Mouse (Mus musculus) NIH3T3 (cell line): Measurements from ENCODE around the gene Rpl41.
A peak's percentile ranks its signal among the peaks of the same experiment; 100 is the strongest.
"Not testable (repeated sequence)": the region's sequence is repeated elsewhere in the genome, so short reads cannot be mapped to it uniquely, and the experiment has no call there.

Experiments used
- DNase-seq: peaks from one replicate; pipeline ENCODE4 v3.0.0-alpha.2; 2012; ENCODE audit warnings: low read depth

Rpl41 gene

DNA sequence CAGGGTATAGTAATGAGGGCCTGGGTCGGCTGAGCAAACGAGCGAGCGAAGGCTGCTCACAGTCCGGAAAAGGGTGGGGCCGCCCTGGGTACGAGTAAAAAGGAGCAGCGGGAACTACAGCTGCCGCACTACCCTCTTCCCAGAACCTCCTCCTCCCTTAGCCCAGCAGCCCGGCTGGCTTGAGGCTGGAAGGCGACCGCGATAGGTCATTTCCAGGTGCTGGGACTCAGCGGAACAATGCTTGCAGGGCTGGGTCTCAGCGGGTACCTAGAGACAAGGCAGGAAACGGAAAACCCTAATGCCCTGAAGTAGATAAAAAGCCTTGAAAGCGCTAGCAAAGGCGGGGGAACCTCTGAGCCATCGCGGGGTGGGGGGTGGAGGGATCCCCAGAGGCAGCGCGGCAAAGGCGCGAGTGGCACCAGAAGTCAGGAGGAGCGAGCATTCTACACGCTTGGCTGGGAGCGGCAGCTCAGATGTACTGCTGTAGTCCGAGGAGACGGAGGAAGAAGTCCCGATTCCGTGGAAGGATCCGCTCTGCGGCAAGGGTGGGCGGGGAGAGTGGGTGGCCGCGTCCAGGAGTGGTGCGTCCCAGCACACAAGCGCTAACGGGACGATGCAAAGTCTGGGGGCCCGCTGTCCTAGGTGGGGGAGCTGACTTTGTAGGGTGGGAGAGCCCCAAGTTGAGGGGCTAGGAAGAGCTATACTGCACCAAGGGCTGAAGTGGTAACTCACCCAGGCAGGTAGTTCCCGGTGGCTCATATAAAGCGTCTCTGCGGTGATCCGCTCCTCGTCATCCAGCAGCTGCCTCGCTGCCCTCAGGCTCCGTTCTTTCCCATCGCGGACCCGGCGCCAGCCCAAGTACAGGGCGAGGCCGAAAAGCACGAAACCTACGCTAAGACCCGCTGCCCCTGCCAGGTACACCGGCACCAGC lies 24.1 kb downstream of the Rpl41 start:
- DNase-seq = peak; percentile 76

- peak; percentile 24 for DNase-seq
Observed at GRCm38 (mm10) chr10:128524111-128524731, 24.9 kb downstream of the Rpl41 start.

DNA sequence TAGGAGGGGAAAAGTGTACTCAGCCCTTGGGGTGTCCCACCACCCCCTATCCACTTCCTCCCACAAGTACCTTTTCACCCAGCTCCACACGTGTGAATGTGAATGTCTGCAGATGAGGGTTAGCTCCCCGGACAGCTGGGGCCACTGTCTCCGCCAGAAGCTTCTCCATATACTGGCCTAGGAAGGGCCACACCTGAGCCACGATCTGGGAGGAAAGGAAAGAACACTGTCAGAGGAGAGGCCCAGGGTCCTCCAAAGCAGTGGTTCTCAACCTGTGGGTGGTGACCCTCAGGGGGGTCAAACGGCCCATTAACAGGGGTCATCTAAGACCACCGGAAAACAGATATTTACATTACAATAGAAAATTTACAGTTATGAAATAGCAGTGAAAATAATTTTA lies 26.8 kb downstream of the Rpl41 start:
- DNase-seq = no peak

GRCm38 (mm10) chr10:128520591-128520990 lies 28.5 kb downstream of the Rpl41 start:
- DNase-seq = no peak

- DNase-seq = peak; percentile 74
Observed at GRCm38 (mm10) chr10:128518833-128519232, 30.3 kb downstream of the Rpl41 start.

GRCm38 (mm10) chr10:128516677-128517076 lies 32.4 kb downstream of the Rpl41 start:
- no peak for DNase-seq

GRCm38 (mm10) chr10:128516029-128516428 lies 33.1 kb downstream of the Rpl41 start:
- DNase-seq = no peak

DNA sequence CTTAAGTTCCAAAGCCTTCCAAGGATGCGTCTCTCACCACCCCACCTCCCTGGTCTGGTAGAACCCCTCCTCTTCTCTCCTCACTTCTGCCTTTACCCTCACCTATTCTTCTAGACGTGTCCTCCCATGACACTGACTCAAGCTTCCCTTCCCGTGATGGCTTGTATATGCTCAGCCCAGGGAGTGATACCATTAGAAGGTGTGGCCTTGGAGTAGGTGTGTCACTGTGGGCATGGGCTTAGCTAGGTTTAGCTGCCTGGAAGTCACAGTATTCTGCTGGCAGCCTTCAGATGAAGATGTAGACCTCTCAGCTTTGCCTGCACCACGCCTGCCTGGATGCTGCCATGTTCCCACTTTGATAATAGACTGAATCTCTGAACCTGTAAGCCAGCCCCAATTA lies 34.1 kb downstream of the Rpl41 start:
- DNase-seq = no peak

- no peak for DNase-seq
Observed at GRCm38 (mm10) chr10:128511761-128512160, 37.3 kb downstream of the Rpl41 start.

DNA sequence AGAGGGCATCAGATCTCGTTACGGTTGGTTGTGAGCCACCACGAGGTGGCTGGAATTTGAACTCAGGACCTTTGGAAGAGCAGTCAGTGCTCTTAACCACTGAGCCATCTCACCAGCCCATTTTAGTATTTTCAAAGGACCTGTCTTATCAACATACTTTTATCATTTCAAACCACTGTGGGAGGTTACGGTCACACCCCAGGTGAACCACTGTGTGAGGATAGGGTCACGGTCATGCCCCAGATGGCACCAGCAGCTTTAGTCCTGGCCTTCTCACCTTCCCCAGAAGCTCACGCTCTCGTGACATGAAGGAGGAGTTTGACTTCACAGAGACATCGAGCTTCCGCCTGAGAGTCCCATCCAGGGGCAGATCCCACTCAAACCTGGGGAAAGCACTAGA lies 37.9 kb downstream of the Rpl41 start:
- DNase-seq = no peak

DNA sequence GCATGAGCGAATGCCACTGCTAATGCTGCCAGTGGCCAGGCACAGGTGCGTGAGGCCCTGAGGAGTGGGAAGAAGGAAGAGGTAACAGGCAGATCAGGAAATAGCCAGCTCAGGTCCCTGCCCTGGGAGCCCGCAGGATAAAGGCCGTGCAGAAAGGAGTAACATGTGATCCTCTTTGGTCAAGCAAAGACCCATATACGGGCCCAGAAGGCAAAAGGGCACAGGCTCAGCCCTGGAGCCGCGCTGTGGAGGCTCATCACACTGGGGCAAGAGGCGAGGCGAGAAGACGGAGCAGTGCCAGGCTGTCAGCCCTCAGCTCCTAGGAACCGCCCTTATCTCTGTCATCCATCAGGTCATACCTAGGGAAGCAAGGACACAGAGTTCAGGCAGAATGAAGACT lies 38.8 kb downstream of the Rpl41 start:
- no peak for DNase-seq

- DNase-seq = no peak
Observed at GRCm38 (mm10) chr10:128509831-128510230, 39.3 kb downstream of the Rpl41 start.

- no peak for DNase-seq
Observed at GRCm38 (mm10) chr10:128509203-128509602, 39.9 kb downstream of the Rpl41 start.

GRCm38 (mm10) chr10:128508260-128508659 lies 40.8 kb downstream of the Rpl41 start:
- DNase-seq = peak; percentile 59

- DNase-seq = no peak
Observed at GRCm38 (mm10) chr10:128505974-128506373, 43.1 kb downstream of the Rpl41 start.

- not testable (repeated sequence) for DNase-seq
Observed at GRCm38 (mm10) chr10:128505371-128505667, 43.8 kb downstream of the Rpl41 start.

- no peak for DNase-seq
Observed at GRCm38 (mm10) chr10:128504641-128505370, 44.3 kb downstream of the Rpl41 start.

DNA sequence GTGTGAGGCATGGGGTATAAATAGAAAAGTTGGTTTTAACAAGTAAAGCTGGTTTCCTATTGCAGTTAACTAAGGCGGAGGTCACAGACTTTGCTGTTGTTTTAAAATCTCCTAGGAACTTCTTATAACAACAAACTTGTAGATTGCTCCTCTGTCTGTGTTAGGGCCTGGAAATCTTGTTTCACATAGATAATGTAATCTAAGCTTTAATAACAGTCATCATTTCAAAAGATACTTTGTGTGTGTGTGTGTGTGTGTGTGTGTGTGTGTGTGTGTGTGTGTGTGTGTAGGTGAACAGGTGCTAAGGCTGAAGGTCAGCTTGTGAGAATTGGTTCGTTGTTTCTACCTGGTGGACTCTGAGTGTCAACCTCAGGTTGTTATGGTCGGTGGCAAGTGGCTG lies 45.1 kb downstream of the Rpl41 start:
- DNase-seq = no peak

- no peak for DNase-seq
Observed at GRCm38 (mm10) chr10:128503532-128503931, 45.6 kb downstream of the Rpl41 start.

DNA sequence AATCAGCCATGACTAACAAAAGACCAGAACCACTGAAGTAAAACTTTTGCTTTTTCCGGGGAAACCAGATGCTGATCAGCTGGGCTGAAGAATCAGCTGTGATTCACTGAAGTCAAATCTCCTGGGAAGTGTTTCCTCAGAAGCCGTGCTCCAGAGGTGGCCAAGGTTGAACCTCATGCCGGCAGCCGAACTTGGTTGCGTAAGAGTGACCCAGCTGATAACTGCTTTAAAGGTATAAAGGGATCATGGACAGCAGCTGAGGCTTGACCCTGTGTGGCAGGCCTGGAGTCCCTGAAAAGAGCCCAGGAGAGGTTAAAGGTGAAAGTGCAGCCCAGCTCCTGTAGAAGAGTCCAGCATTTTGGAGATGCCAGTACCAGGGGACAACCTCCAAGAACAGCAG lies 46.8 kb downstream of the Rpl41 start:
- DNase-seq = peak; percentile 76

GRCm38 (mm10) chr10:128499116-128499671 lies 49.9 kb downstream of the Rpl41 start:
- peak; percentile 81 for DNase-seq

DNA sequence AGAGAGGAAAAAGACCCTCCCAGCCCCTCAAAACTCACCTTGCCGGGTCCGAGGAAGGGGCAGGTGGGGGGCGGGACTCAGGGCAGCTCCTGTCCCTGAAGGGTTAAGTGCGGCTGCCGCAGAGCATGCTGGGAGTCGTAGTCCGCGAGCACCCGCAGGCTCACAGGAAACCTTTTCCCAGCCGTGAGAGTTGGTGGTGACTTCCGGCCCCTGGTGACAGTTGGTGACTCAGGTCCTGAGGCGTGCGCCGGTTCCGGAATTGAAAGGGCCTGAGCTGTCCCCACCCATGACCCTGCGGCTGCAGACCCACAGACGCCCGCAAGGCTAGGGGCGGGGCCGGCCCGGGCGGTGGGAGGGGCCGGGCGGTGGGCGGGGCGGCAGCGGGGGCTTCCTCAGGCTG lies 50.5 kb downstream of the Rpl41 start, which contains the start of gene Myl6b:
Gene Myl6b, minus strand, starts transcription at position 96 of the 400 bp plus-strand sequence.
- peak; percentile 92 for DNase-seq
